Comparison of ENCODE assay signal across 9 mouse cellular contexts in genomic region chr1:86389230-86389629, GRCm38 (mm10). TPM values are rescaled to one million over a fixed set of nuclear protein-coding genes. Genes with fewer than 3 reads are reported as not detected.
A peak's percentile ranks its signal among the peaks of the same experiment; 100 is the strongest.
DNase-seq lines count a peak whose midpoint lies in the region; ATAC-seq lines count a peak whose summit lies in the region.
"Had no signal": no experiment of that assay in that cellular context is flagged by ENCODE, and none has a peak within 500 bp of the region (broad histone marks: within the 10 kb centered on the region; RNA-seq: fewer than 3 reads in every experiment).

No protein-coding gene starts in this region.

- no peaks in the 10 kb centered on the region for H3K9me3 ChIP-seq in embryonic facial prominence, embryonic 10.5 days
- no peaks in the 10 kb centered on the region for H3K9me3 ChIP-seq in heart, embryonic 16.5 days (replicated peaks; ENCODE audit: control insufficient read depth, low read length)
- H3K9me3 ChIP-seq: heart, embryonic 13.5 days had no signal

- no peaks in the 10 kb centered on the region for H3K36me3 ChIP-seq in embryonic facial prominence, embryonic 10.5 days (replicated peaks)
- no peaks in the 10 kb centered on the region for H3K36me3 ChIP-seq in heart, embryonic 16.5 days (ENCODE audit: control insufficient read depth, insufficient read depth)
- H3K36me3 ChIP-seq: heart, embryonic 13.5 days had no signal

- peak; percentile 73 to 74 for DNase-seq in CD8-positive naive resting alpha-beta T cell, adult 2 months (ENCODE audit: low read depth in 2 of 2, low spot score in 2 of 2)
- peak; percentile 71 for DNase-seq in adrenal gland, postnatal 25 days
- DNase-seq in embryonic facial prominence, embryonic 10.5 days (ENCODE audit: low spot score) = peak; percentile 81
- peak; percentile 70 for DNase-seq in kidney, postnatal 14 days
- peak; percentile 85 for DNase-seq in lung, postnatal 14 days
- peak; percentile 37 for DNase-seq in retina, adult 2 months (ENCODE audit: low read depth, low spot score)
- peak; percentile 79 to 86 for DNase-seq in thymus, postnatal 36 days

- no peak overlapping the region for H3K27ac ChIP-seq in embryonic facial prominence, embryonic 10.5 days (replicated peaks)
- no peak overlapping the region for H3K27ac ChIP-seq in heart, embryonic 16.5 days (ENCODE audit: low read length)
- H3K27ac ChIP-seq: heart, embryonic 13.5 days had no signal

- peaks cover 5% of the 10 kb centered on the region; the same call in 1 of the 2 replicates for H3K4me1 ChIP-seq in embryonic facial prominence, embryonic 10.5 days
- peaks cover 4% of the 10 kb centered on the region; the same call in 1 of the 2 replicates for H3K4me1 ChIP-seq in heart, embryonic 16.5 days (ENCODE audit: control insufficient read depth, insufficient read depth, low read length)

- H3K4me3 ChIP-seq in embryonic facial prominence, embryonic 10.5 days = no peak overlapping the region
- H3K4me3 ChIP-seq in heart, embryonic 16.5 days (ENCODE audit: low read length) = no peak overlapping the region
- H3K4me3 ChIP-seq: heart, embryonic 13.5 days had no signal

- no peak overlapping the region for H3K4me2 ChIP-seq in heart, embryonic 16.5 days (ENCODE audit: low read depth, low read length)
- H3K4me2 ChIP-seq: heart, embryonic 13.5 days had no signal

- ATAC-seq in heart, embryonic 16.5 days (replicated peaks; ENCODE audit: extremely low read depth, insufficient read depth, low FRiP score) = peak; percentile 47; the same call in 1 of the 2 replicates

- no peaks in the 10 kb centered on the region for H3K27me3 ChIP-seq in embryonic facial prominence, embryonic 10.5 days (replicated peaks; ENCODE audit: low read depth, poor library complexity, severe bottlenecking)
- no peaks in the 10 kb centered on the region for H3K27me3 ChIP-seq in heart, embryonic 16.5 days (ENCODE audit: control insufficient read depth, insufficient read depth, low read length)

- no peak overlapping the region for H3K9ac ChIP-seq in heart, embryonic 16.5 days (ENCODE audit: low read length)
- H3K9ac ChIP-seq: heart, embryonic 13.5 days had no signal

- 3% methylated on average over 11 of the region's 11 CpGs for WGBS in embryonic facial prominence, embryonic 10.5 days
- WGBS in heart, embryonic 16.5 days = 3% methylated on average over 11 of the region's 11 CpGs

RNA-seq across cellular contexts. Expression of gene Ncl, which starts 30.0 kb away (rescaled TPM):
- total RNA-seq in adrenal gland, postnatal 25 days (2021) = 238 and 311 TPM in 2 replicates
- polyA plus RNA-seq in embryonic facial prominence, embryonic 10.5 days (2016; fragmentation: Nextera tagmentation; extraction: Ambion mirVana) = 625 and 641 TPM in 2 replicates
- polyA plus RNA-seq in heart, embryonic 16.5 days (2015; fragmentation: Nextera tagmentation; extraction: Ambion mirVana) = 230 and 276 TPM in 2 replicates

RNA-seq across cellular contexts. Expression of gene Nmur1, which starts 36.8 kb away (rescaled TPM):
- total RNA-seq in adrenal gland, postnatal 25 days (2021) = not detected in 2 replicates
- polyA plus RNA-seq in embryonic facial prominence, embryonic 10.5 days (2016; fragmentation: Nextera tagmentation; extraction: Ambion mirVana) = 0.24 TPM in 1 of 2 replicates, not detected in the other
- polyA plus RNA-seq in heart, embryonic 16.5 days (2015; fragmentation: Nextera tagmentation; extraction: Ambion mirVana) = not detected in 2 replicates
- polyA plus RNA-seq: heart, embryonic 13.5 days had no signal

RNA-seq across cellular contexts. Expression of gene Tex44, which starts 36.9 kb away (rescaled TPM):
- total RNA-seq in adrenal gland, postnatal 25 days (2021) = not detected in 2 replicates
- polyA plus RNA-seq in embryonic facial prominence, embryonic 10.5 days (2016; fragmentation: Nextera tagmentation; extraction: Ambion mirVana) = not detected in 2 replicates
- not detected in 2 replicates for polyA plus RNA-seq in heart, embryonic 16.5 days (2015; fragmentation: Nextera tagmentation; extraction: Ambion mirVana)
- polyA plus RNA-seq: heart, embryonic 13.5 days had no signal
